Mouse (Mus musculus): ENCODE data around the gene Rcan3.
A peak's percentile ranks its signal among the peaks of the same experiment; 100 is the strongest.

The Rcan3 gene

GRCm38 (mm10) chr4:135411633-135412032, 22.0 kb downstream of the Rcan3 start:
- DNase-seq = peak; percentile 33

DNA sequence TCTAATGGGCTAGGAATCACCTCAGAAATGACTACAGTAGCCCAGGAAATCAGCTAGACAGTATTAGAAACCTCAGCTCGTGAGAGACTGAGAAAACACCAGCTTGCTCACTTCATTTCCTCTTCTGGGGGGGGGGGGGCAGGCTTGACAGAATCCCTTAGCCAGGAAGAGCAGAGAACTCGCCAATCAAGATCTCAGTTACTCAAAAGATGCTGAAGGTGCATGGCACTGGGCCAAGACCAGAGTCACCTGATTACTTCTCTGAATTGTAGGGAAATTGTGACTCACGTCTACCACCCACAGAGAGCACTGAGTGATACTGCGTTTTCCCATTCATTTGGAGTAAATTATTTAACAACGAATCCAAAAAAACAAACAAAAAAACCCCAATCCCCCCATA, 27.5 kb downstream of the Rcan3 start:
- peak; percentile 37 for DNase-seq

- no peak for DNase-seq
These were observed 28.7 kb downstream of the Rcan3 start for GRCm38 (mm10) chr4:135404916-135405315.

GRCm38 (mm10) chr4:135404048-135404447, 29.6 kb downstream of the Rcan3 start:
- no peak for DNase-seq

- DNase-seq = no peak
These were observed 31.8 kb downstream of the Rcan3 start for GRCm38 (mm10) chr4:135401881-135402280.

DNA sequence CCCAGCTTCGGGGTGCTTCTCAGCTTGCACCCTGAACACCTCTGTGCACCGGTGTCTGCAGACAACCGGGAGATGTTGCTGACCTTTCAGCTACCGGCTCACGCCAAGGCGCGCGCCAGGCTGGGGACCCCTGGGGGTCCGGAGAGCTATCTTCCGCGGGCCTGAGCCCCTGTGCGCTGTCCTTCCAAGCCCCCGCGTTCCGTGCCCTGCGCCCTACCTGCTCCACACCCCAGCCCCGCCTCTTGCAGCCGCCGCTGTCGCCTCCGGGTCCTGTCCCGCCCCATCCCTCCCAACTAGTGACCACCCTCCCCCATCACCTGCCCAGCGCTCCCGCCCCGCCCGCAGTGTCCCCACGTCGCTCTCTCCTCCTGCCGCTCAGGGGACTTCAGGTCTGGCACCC, 35.7 kb downstream of the Rcan3 start, which contains the start of gene Ncmap:
Gene Ncmap (minus strand): TSS at position 237 of the 400 bp plus-strand sequence.
- no peak for DNase-seq

- DNase-seq = no peak
These were observed 36.1 kb downstream of the Rcan3 start for GRCm38 (mm10) chr4:135397551-135397950.

GRCm38 (mm10) chr4:135396303-135396702, 37.4 kb downstream of the Rcan3 start:
- no peak for DNase-seq

DNA sequence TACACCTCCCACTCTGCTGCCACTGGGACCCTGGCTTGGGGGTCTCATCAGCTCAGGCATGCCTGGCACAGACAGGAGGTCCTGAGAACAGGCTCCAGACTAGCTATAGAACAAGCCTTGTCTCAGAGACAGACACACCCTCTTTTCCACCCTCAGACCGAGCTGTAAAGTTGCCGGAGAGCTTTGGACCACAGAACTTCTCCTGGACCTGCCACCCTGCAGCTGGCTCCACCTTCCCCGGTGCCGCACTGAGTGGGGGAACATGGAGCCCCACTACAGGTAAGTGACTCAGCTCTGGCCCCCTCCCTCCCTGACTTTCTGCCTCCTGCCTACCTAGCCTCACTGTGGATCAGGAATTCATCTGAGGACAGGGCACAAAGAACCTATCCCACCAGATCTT, 38.3 kb downstream of the Rcan3 start:
- no peak for DNase-seq

DNA sequence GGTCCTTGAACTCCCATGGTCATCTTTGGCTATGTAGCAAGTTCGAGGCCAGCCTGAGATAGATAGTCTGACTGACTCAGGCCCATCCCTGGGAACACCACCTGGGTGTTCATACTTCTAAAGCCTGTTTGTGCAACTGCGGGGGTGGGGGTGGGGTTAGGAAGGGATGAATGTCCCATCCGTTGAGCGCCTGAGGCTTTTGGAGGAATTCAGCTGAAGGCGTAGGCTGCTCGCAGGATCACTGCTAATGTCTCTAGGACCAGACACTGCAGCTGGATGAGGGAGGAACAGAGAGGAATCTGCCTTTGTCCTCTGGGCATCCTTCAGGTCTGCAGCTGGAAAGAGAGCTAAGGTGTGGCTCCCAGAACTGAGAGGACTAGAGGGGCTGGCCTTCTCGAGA, 39.0 kb downstream of the Rcan3 start:
- DNase-seq = no peak

GRCm38 (mm10) chr4:135393381-135393780, 40.3 kb downstream of the Rcan3 start:
- no peak for DNase-seq

GRCm38 (mm10) chr4:135392801-135393200, 40.9 kb downstream of the Rcan3 start:
- DNase-seq = no peak

GRCm38 (mm10) chr4:135391014-135391413, 42.6 kb downstream of the Rcan3 start:
- no peak for DNase-seq

DNA sequence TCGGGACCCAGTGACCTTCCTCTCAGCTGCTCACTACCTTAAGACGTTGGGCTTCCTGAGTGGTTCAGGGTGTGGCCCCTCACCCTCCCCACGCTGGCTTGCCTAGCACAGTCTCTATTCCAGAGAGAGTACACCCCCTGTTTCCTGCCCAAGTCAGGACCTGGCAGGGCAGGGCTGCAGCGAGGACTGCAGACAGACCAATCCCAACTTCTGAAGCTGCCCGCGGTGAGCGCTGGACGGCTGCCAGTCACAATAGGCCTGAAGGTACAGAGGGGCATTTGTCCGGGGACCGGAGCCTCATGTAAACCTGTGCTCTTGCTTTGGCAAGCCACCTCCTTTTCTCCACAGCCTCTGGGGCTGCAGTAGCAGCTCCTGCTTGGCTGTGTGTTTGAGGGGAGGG, 48.0 kb downstream of the Rcan3 start:
- no peak for DNase-seq

DNA sequence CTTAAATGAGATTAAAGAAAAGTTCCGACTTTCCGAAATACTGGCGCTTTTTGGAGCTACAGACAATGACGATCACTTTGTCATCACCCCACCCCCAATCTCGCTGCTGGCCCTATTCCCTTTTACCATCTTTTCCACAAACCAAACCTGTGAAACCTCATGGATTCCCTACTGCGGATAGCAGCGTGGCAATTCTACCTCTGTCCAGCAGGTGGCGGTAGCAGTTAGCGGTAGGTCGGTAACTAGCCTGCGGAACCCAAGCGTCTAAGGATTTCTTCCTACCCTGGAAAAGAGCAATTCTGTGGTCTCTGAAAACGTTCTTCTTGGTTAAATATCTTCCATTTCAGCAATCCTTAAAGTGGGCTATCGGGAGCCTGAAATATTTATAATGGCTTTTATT, 51.3 kb downstream of the Rcan3 start:
- DNase-seq = peak; percentile 65

DNA sequence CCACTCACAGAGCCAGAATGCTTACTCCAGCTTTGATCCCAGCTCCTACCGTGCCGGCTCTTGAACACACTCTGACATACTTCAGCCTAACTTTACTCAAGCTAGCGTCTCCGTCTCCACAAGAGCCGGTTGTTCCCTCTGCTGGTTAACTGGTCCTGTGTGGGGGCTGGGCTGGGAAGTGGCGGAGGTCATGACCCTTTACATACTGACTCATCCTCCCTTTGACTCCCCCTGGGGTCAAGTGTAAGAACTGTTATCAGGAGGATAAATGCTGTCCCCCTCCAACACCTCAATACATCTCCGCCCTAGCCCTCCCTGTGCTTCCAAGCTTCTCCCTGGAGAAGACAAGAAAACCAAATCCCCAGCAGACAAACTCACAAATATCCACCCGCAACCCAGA, 52.3 kb downstream of the Rcan3 start:
- DNase-seq = no peak

GRCm38 (mm10) chr4:135377241-135377640, 56.4 kb downstream of the Rcan3 start:
- DNase-seq = no peak

DNA sequence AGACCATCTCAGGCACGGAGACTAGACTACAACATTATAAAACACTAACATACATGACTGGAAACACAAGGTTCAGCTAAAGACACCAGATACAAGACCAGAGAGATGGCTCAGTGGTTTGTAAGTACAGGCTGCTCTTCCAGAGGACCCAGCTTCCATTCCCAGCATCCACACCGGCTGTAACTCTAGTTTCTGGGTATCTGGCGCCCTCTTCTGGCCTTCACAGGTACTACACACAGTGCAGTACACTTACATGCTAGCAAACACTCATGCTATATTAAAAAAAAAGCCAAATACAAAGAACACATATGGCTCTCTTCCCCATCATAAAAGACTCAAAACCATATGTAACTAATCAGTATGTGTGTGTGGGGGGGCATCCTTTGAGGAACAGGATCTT, 58.2 kb downstream of the Rcan3 start:
- DNase-seq = no peak

GRCm38 (mm10) chr4:135373299-135373698, 60.4 kb downstream of the Rcan3 start:
- DNase-seq = no peak

- DNase-seq = no peak
These were observed 63.3 kb downstream of the Rcan3 start for GRCm38 (mm10) chr4:135370372-135370771.

DNA sequence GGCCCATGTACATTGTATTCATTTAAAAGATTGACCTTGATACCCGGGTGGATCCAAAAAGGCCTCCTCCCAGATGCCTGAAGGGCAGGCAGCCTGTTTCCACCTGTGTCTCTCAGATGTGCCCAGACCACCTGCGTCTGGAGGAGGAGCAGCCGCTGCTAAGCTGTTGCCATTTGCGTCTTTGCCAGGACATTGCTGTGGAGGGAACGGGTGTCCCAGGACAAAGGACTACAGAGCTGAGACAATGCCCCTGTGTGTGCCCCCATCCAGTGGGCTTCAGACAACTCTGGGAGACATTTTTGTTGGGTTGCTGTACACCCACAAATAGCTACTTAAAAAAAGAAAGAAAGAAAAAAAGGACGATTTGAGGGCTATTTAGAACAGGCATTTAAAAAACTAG, 70.8 kb downstream of the Rcan3 start:
- DNase-seq = peak; percentile 22
